Mouse (Mus musculus) MEL (cell line): ENCODE measurements around the gene Tmem41a.

Source experiments
- BHLHE40 ChIP-seq: IDR thresholded peaks from 2 replicates; pipeline ENCODE4 v1.6.1; 2012; ENCODE audit warnings: low read depth, mild to moderate bottlenecking, inconsistent platforms, low read length, improper control_type of control experiment, borderline replicate concordance
- CTCF ChIP-seq, 3 experiments: IDR thresholded peaks in 2 of 3; conservative IDR thresholded peaks in 1 of 3; 2 replicates each; pipeline ENCODE4 v1.5.1; 2011 to 2012; ENCODE audit warnings: low read length in 3 of 3, low read depth in 2 of 3, mild to moderate bottlenecking in 2 of 3, improper control_type of control experiment in 1 of 3, inconsistent platforms in 1 of 3, mixed read lengths in 1 of 3, moderate library complexity in 1 of 3; ENCODE audit not compliant: control insufficient read depth in 1 of 3, insufficient read depth in 1 of 3, poor library complexity in 1 of 3, severe bottlenecking in 1 of 3
- EP300 ChIP-seq, 2 experiments: IDR thresholded peaks; 2 replicates each; pipeline ENCODE4 v1.6.1; 2011; ENCODE audit warnings: improper control_type of control experiment in 2 of 2, low read length in 2 of 2, low read depth in 1 of 2, mild to moderate bottlenecking in 1 of 2
- ETS1 ChIP-seq: IDR thresholded peaks from 2 replicates; pipeline ENCODE4 v1.6.1; 2012; ENCODE audit warnings: low read depth, mild to moderate bottlenecking, inconsistent platforms, low read length, improper control_type of control experiment, moderate library complexity
- GATA1 ChIP-seq: IDR thresholded peaks from 2 replicates; pipeline ENCODE4 v1.6.1; 2011; ENCODE audit warnings: low read depth, low read length, improper control_type of control experiment
- MXI1 ChIP-seq: IDR thresholded peaks from 2 replicates; pipeline ENCODE4 v1.6.1; 2011; ENCODE audit warnings: mild to moderate bottlenecking, low read depth, low read length, improper control_type of control experiment
- MYC ChIP-seq: IDR thresholded peaks from 2 replicates; pipeline ENCODE4 v1.6.1; 2011; ENCODE audit warnings: low read depth, mild to moderate bottlenecking, low read length, improper control_type of control experiment, moderate library complexity
- NELFE ChIP-seq: IDR thresholded peaks from 2 replicates; pipeline ENCODE4 v1.6.1; 2011; ENCODE audit warnings: low read depth, low read length, improper control_type of control experiment
- POLR2A ChIP-seq, 2 experiments: IDR thresholded peaks; 2 replicates each; pipeline ENCODE4 v1.6.1; 2011 to 2012; ENCODE audit warnings: low read length in 2 of 2, mild to moderate bottlenecking in 2 of 2, control low read depth in 1 of 2, improper control_type of control experiment in 1 of 2, low read depth in 1 of 2, moderate library complexity in 1 of 2; ENCODE audit not compliant: control insufficient read depth in 1 of 2, insufficient read depth in 1 of 2, poor library complexity in 1 of 2
- RAD21 ChIP-seq: IDR thresholded peaks from 2 replicates; pipeline ENCODE4 v1.6.1; 2011; ENCODE audit warnings: mild to moderate bottlenecking, low read depth, low read length, improper control_type of control experiment
- TBP ChIP-seq: IDR thresholded peaks from 2 replicates; pipeline ENCODE4 v1.8.0; 2011; ENCODE audit warnings: low read depth, low read length, improper control_type of control experiment
- UBTF ChIP-seq: IDR thresholded peaks from 2 replicates; pipeline ENCODE4 v1.6.1; 2012; ENCODE audit warnings: low read depth, mild to moderate bottlenecking, inconsistent platforms, low read length, improper control_type of control experiment, moderate library complexity, borderline replicate concordance; ENCODE audit not compliant: insufficient read depth

GRCm38 (mm10) chr16:21887601-21888000 lies 59.8 kb downstream of the Tmem41a start:
- TF ChIP-seq EP300 (IDR thresholded peaks at IDR 0.05; ENCODE audit: low read depth in 1 of 2, low read length in 2 of 2) (no peak), RAD21 (no peak), NELFE (no peak), CTCF (IDR thresholded peaks at IDR 0.05 in 2 of 3, conservative IDR thresholded peaks at IDR 0.05 in 1 of 3; ENCODE audit: control insufficient read depth in 1 of 3, insufficient read depth in 1 of 3, low read depth in 2 of 3, low read length in 3 of 3, poor library complexity in 1 of 3, severe bottlenecking in 1 of 3) (no peak), GATA1 (no peak), MYC (no peak), TBP (no peak), ETS1 (no peak), UBTF (no peak), BHLHE40 (no peak), POLR2A (IDR thresholded peaks at IDR 0.05; ENCODE audit: control insufficient read depth in 1 of 2, insufficient read depth in 1 of 2, low read depth in 1 of 2, low read length in 2 of 2, poor library complexity in 1 of 2) (no peak), MXI1 (no peak)
